Mouse (Mus musculus): ENCODE measurements around the gene Grik4.

DNA sequence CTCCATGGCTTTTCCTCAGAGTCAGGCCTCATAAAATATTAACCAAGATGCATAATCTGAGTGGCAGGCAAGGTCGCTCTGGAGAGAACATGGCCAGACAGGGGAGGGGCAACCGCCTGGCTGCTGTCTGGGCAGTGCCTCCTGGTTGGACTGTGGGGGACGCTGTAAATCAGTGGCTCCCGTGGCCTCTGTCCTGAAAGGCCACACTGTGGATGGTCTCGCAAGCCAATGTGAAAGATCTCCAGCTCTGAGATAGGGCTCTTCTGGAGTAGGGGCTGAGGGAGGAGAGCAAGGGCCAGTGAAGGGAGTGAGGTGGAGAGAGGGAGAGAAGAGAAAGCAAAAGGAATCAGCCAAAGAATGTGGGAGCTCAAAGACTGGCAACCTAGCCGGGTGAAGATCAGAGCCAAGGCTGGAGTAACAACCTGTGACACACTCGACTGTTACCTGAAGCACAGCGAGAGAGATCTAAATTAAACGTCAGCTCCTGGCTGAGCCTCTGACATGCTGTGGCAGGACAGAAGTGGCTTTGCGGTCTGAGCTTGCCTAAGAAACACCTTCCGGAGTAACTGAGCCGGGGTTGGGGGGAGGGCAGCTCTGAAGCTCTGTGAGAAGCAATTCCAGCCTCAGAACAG lies 270.8 kb downstream of the Grik4 start:
- TF ChIP-seq CTCF (IDR thresholded peaks at IDR 0.05; ENCODE audit: extremely low read depth, insufficient read length, insufficient replicate concordance, low read depth, low read length) (no peak), POLR2A (IDR thresholded peaks at IDR 0.05; ENCODE audit: low read depth, low read length) (no peak)
